Mouse (Mus musculus): ENCODE data around the gene BC067074. TPM values are rescaled to one million over a fixed set of nuclear protein-coding genes. Genes with fewer than 3 reads are reported as not detected.

The BC067074 gene
- polyA plus RNA-seq, 1 experiment, result 0.72 TPM

- Histone ChIP-seq H3K27ac (ENCODE audit: control insufficient read depth, insufficient read depth, low read depth, low read length, poor library complexity) (no peak overlapping the region), H3K4me1 (ENCODE audit: control insufficient read depth, insufficient read depth, low read length) (no peaks in the 10 kb centered on the region), H3K4me3 (replicated peaks; ENCODE audit: control insufficient read depth, low read depth, low read length) (no peak overlapping the region)
- 41% methylated on average over 7 of the region's 7 CpGs for WGBS
- TF ChIP-seq CTCF (IDR thresholded peaks at IDR 0.05; ENCODE audit: control insufficient read depth, insufficient read depth, low read length) (no peak), POLR2A (IDR thresholded peaks at IDR 0.05; ENCODE audit: borderline replicate concordance, control insufficient read depth, low read depth, low read length) (no peak)
These were observed 39.3 kb downstream of the BC067074 start for GRCm38 (mm10) chr13:113332256-113332655.

GRCm38 (mm10) chr13:113333374-113333773, 40.4 kb downstream of the BC067074 start:
- H3K4me1 ChIP-seq (ENCODE audit: control insufficient read depth, insufficient read depth, low read length), result no peaks in the 10 kb centered on the region
- no peak overlapping the region for H3K4me3 ChIP-seq (replicated peaks; ENCODE audit: control insufficient read depth, low read depth, low read length)
- WGBS, result 49% methylated on average over 6 of the region's 6 CpGs
- no peak overlapping the region for H3K27ac ChIP-seq (ENCODE audit: control insufficient read depth, insufficient read depth, low read depth, low read length, poor library complexity)
- TF ChIP-seq CTCF (IDR thresholded peaks at IDR 0.05; ENCODE audit: control insufficient read depth, insufficient read depth, low read length), result no peak
- no peak for TF ChIP-seq POLR2A (IDR thresholded peaks at IDR 0.05; ENCODE audit: borderline replicate concordance, control insufficient read depth, low read depth, low read length)

- Histone ChIP-seq H3K4me1 (ENCODE audit: control insufficient read depth, insufficient read depth, low read length) (no peaks in the 10 kb centered on the region), H3K4me3 (replicated peaks; ENCODE audit: control insufficient read depth, low read depth, low read length) (no peak overlapping the region), H3K27ac (ENCODE audit: control insufficient read depth, insufficient read depth, low read depth, low read length, poor library complexity) (no peak overlapping the region)
- no peak for TF ChIP-seq POLR2A (IDR thresholded peaks at IDR 0.05; ENCODE audit: borderline replicate concordance, control insufficient read depth, low read depth, low read length)
- no peak for TF ChIP-seq CTCF (IDR thresholded peaks at IDR 0.05; ENCODE audit: control insufficient read depth, insufficient read depth, low read length)
- WGBS, result 70% methylated on average over 5 of the region's 5 CpGs
These were observed 41.0 kb downstream of the BC067074 start for GRCm38 (mm10) chr13:113333931-113334330.

- WGBS, result 83% methylated on average over 4 of the region's 4 CpGs
- Histone ChIP-seq H3K4me3 (replicated peaks; ENCODE audit: control insufficient read depth, low read depth, low read length) (no peak overlapping the region), H3K27ac (ENCODE audit: control insufficient read depth, insufficient read depth, low read depth, low read length, poor library complexity) (no peak overlapping the region), H3K4me1 (ENCODE audit: control insufficient read depth, insufficient read depth, low read length) (no peaks in the 10 kb centered on the region)
- TF ChIP-seq CTCF (IDR thresholded peaks at IDR 0.05; ENCODE audit: control insufficient read depth, insufficient read depth, low read length) (no peak), POLR2A (IDR thresholded peaks at IDR 0.05; ENCODE audit: borderline replicate concordance, control insufficient read depth, low read depth, low read length) (no peak)
These were observed 41.8 kb downstream of the BC067074 start for GRCm38 (mm10) chr13:113334773-113335172.

GRCm38 (mm10) chr13:113337223-113337858, 44.4 kb downstream of the BC067074 start:
- no peak overlapping the region for H3K27ac ChIP-seq (ENCODE audit: control insufficient read depth, insufficient read depth, low read depth, low read length, poor library complexity)
- WGBS, result 44% methylated on average over 6 of the region's 6 CpGs

GRCm38 (mm10) chr13:113340644-113341043, 47.7 kb downstream of the BC067074 start:
- Histone ChIP-seq H3K4me1 (ENCODE audit: control insufficient read depth, insufficient read depth, low read length) (no peaks in the 10 kb centered on the region), H3K27ac (ENCODE audit: control insufficient read depth, insufficient read depth, low read depth, low read length, poor library complexity) (no peak overlapping the region), H3K4me3 (replicated peaks; ENCODE audit: control insufficient read depth, low read depth, low read length) (no peak overlapping the region)
- TF ChIP-seq POLR2A (IDR thresholded peaks at IDR 0.05; ENCODE audit: borderline replicate concordance, control insufficient read depth, low read depth, low read length) (no peak), CTCF (IDR thresholded peaks at IDR 0.05; ENCODE audit: control insufficient read depth, insufficient read depth, low read length) (no peak)
- 10% methylated on average over 2 of the region's 2 CpGs for WGBS

More at GRCm38 (mm10) chr13:113337223-113337858, 44.4 kb downstream of the BC067074 start:
- H3K4me1 ChIP-seq (ENCODE audit: control insufficient read depth, insufficient read depth, low read length), result no peaks in the 10 kb centered on the region
- H3K4me3 ChIP-seq (replicated peaks; ENCODE audit: control insufficient read depth, low read depth, low read length), result no peak overlapping the region
- no peak for TF ChIP-seq POLR2A (IDR thresholded peaks at IDR 0.05; ENCODE audit: borderline replicate concordance, control insufficient read depth, low read depth, low read length)
- no peak for TF ChIP-seq CTCF (IDR thresholded peaks at IDR 0.05; ENCODE audit: control insufficient read depth, insufficient read depth, low read length)

GRCm38 (mm10) chr13:113341161-113341560, 48.2 kb downstream of the BC067074 start:
- no peak for TF ChIP-seq POLR2A (IDR thresholded peaks at IDR 0.05; ENCODE audit: borderline replicate concordance, control insufficient read depth, low read depth, low read length)
- no peak for TF ChIP-seq CTCF (IDR thresholded peaks at IDR 0.05; ENCODE audit: control insufficient read depth, insufficient read depth, low read length)
- Histone ChIP-seq H3K27ac (ENCODE audit: control insufficient read depth, insufficient read depth, low read depth, low read length, poor library complexity) (no peak overlapping the region), H3K4me1 (ENCODE audit: control insufficient read depth, insufficient read depth, low read length) (no peaks in the 10 kb centered on the region), H3K4me3 (replicated peaks; ENCODE audit: control insufficient read depth, low read depth, low read length) (no peak overlapping the region)

- Histone ChIP-seq H3K4me3 (replicated peaks; ENCODE audit: control insufficient read depth, low read depth, low read length) (no peak overlapping the region), H3K4me1 (ENCODE audit: control insufficient read depth, insufficient read depth, low read length) (no peaks in the 10 kb centered on the region), H3K27ac (ENCODE audit: control insufficient read depth, insufficient read depth, low read depth, low read length, poor library complexity) (no peak overlapping the region)
- TF ChIP-seq CTCF (IDR thresholded peaks at IDR 0.05; ENCODE audit: control insufficient read depth, insufficient read depth, low read length), result no peak
- no peak for TF ChIP-seq POLR2A (IDR thresholded peaks at IDR 0.05; ENCODE audit: borderline replicate concordance, control insufficient read depth, low read depth, low read length)
- WGBS, result 85% methylated on average over 10 of the region's 10 CpGs
These were observed 49.5 kb downstream of the BC067074 start for GRCm38 (mm10) chr13:113342355-113342919.

All from bone marrow, adult 2 months (tissue).